Mouse (Mus musculus) hindbrain, embryonic 11.5 days (tissue): ENCODE measurements around the gene Alg9. TPM values are rescaled to one million over a fixed set of nuclear protein-coding genes. Genes with fewer than 3 reads are reported as not detected.

Source experiments
- ATAC-seq: fragments of 200-750 bp; cut with Nextera tagmentation; 2 replicates; pipeline ENCODE4 v1.8.0; 2017; ENCODE audit warnings: mild to moderate bottlenecking, moderate TSS enrichment, moderate library complexity; ENCODE audit not compliant: low FRiP score
- DNase-seq: peaks from one replicate; pipeline ENCODE4 v3.0.0-alpha.2; 2015; ENCODE audit warnings: low spot score
- H3K27ac ChIP-seq: fragments of 300-500 bp; sonication (generic); 2 replicates; pipeline ENCODE4 v1.5.1; 2014; ENCODE audit warnings: mild to moderate bottlenecking, low read depth, low read length
- H3K27me3 ChIP-seq: fragments of 300-500 bp; sonication (generic); 2 replicates; pipeline ENCODE4 v1.6.1; 2014; ENCODE audit warnings: mild to moderate bottlenecking, low read length, moderate library complexity, mixed read lengths; ENCODE audit not compliant: control insufficient read depth, insufficient read depth
- H3K36me3 ChIP-seq: fragments of 300-500 bp; sonication (generic); 2 replicates; pipeline ENCODE4 v1.6.1; 2014; ENCODE audit warnings: mild to moderate bottlenecking, low read length, moderate library complexity, mixed read lengths; ENCODE audit not compliant: control insufficient read depth, insufficient read depth
- H3K4me1 ChIP-seq: fragments of 300-500 bp; sonication (generic); replicated peaks from 2 replicates; pipeline ENCODE4 v1.6.1; 2014; ENCODE audit warnings: low read length, mixed read lengths; ENCODE audit not compliant: control insufficient read depth, insufficient read depth
- H3K4me2 ChIP-seq: fragments of 300-500 bp; sonication (generic); replicated peaks from 2 replicates; pipeline ENCODE4 v1.6.1; 2014; ENCODE audit warnings: mild to moderate bottlenecking, low read depth, low read length
- H3K4me3 ChIP-seq: fragments of 300-500 bp; sonication (generic); 2 replicates; pipeline ENCODE4 v1.5.1; 2014; ENCODE audit warnings: low read depth, low read length
- H3K9ac ChIP-seq: fragments of 300-500 bp; sonication (generic); 2 replicates; pipeline ENCODE4 v1.6.1; 2014; ENCODE audit warnings: low read depth, low read length
- H3K9me3 ChIP-seq: fragments of 300-500 bp; sonication (generic); 2 replicates; pipeline ENCODE4 v1.6.1; 2016; ENCODE audit warnings: low read length; ENCODE audit not compliant: control insufficient read depth
- WGBS: fragments of 180-500 bp; shearing (Covaris S2); extraction: QIAGEN DNeasy Blood & Tissue Kit; methylation state at CpG from one replicate; pipeline ENCODE4 v1.1.7; 2014; 5-methylcytosine and 5-hydroxymethylcytosine counted together
- polyA plus RNA-seq: library from polyadenylated mRNA; unstranded; fragments of >200 nt; fragmentation: Nextera tagmentation; extraction: Ambion mirVana; gene quantifications from 2 replicates; pipeline ENCODE4 v1.2.1, GENCODE M21; 2014

The Alg9 gene
- polyA plus RNA-seq, 1 experiment from 2014 or later: 39.3 TPM

DNA sequence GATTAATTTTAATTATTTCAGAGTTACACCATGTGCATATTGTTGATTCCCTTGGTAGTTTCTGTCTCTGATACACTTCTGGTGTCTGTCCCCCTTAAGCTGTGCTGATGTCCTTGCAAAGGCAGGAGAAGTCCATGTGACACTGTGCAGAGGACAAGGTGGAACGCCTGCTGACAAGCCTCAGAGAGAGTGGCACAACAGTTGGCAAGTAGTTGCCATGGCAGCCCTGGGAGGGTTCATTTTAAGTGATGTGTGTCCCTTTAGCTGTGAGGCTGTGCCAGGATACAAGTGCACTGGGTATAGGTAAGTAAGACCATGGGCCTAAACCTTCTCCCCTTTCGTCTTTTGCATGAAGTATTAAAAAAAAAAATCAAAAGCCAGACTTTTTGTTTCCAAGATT is 4.8 kb upstream of the Alg9 start:
- H3K36me3 ChIP-seq: no peaks in the 10 kb centered on the region
- no peaks in the 10 kb centered on the region for H3K9me3 ChIP-seq
- H3K27me3 ChIP-seq: no peaks in the 10 kb centered on the region
- H3K4me2 ChIP-seq: no peak overlapping the region
- no peak overlapping the region for H3K4me3 ChIP-seq
- H3K4me1 ChIP-seq: peaks cover 4% of the 10 kb centered on the region; the same call in 1 of the 2 replicates
- H3K27ac ChIP-seq: no peak overlapping the region
- H3K9ac ChIP-seq: no peak overlapping the region
- DNase-seq (no peak), ATAC-seq (no peak)
- 80% methylated on average over 2 of the region's 2 CpGs for WGBS

DNA sequence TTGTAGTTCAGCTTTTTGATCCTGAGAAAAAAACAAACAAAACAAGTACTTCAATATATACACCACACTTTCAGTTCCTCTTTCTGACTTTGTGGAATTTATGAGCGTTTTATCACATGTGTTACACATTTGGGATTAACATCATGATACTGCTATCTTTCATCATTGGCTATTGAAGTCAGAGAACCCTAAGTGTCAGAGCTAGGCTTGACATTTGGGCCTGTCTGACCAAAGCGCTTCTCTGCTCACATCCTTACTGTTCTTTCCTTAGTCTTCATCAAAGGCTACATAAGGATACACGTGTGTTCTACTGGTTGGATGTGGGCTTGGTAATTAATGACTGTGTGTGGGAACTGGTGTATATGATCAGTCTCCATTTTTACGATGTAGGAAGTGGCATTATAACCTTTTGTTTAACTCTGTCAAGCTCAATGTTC is 775 bp upstream of the Alg9 start:
- no peak for ATAC-seq
- Histone ChIP-seq H3K9me3 (no peaks in the 10 kb centered on the region), H3K36me3 (no peaks in the 10 kb centered on the region), H3K9ac (no peak overlapping the region), H3K4me3 (no peak overlapping the region), H3K4me1 (0 out of 2 replicates have a peak, but pooled peaks cover 2% of the 10 kb centered on the region), H3K27me3 (no peaks in the 10 kb centered on the region), H3K4me2 (no peak overlapping the region; the same call in 1 of the 2 replicates), H3K27ac (no peak overlapping the region)
- no peak for DNase-seq
- WGBS: 92% methylated on average over 4 of the region's 4 CpGs

DNA sequence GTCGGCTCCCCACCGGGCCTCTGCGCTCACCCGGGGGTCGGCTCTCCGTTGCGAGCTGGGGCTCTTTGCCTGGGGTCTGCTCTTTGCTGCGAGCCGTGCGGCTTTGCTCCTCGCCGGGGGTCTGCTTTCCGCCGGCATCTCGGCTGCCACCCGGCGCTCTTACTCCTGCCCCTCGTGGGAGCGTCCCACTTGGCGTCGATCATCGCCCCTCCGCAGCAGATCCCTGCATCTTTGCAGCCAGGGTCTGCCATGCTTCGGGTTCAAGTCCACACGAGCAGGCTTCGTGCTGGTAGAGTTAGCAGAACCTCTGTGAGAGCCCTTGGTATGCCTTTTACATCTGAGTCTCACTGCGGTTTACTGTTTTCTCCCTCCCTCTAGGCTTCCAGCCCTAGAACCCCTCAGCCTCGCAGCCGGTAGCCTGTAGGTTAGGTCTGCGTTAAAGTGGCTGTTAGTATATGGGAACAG is 875 bp downstream of the Alg9 start:
- under 1% methylated on average over 29 of the region's 30 CpGs for WGBS
- ATAC-seq: peak; percentile 49; the same call in 1 of the 2 replicates
- DNase-seq: peak; percentile 57

DNA sequence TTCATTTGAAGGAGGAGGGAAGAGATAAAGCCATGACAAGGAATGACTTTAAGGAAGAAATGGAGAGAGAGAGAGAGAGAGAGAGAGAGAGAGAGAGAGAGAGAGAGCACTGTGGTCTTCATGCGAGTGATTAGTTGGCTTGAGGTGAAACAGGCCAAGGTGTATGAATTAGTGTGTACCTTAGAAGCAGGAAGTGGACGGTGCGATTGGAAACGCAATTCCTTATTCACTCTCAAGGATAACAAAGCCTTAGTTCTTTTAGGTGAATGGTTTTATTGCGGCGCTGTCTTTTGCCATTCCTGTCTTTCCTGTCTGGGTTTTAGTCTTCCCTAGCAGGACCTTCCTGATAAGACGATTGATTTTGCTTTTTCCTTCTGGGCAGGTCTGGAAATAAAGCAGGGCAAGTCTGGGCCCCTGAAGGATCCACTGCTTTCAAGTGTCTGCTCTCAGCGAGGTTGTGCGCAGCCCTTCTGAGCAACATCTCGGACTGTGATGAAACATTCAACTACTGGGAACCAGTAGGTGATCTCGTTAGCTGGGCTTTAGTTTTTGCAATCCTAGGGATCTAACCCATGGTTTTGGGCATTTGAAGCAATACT is 1.4 kb downstream of the Alg9 start:
- ATAC-seq (no peak), DNase-seq (no peak)
- H3K4me2 ChIP-seq: peak overlapping the region; percentile 58
- no peaks in the 10 kb centered on the region for H3K9me3 ChIP-seq
- H3K27me3 ChIP-seq: no peaks in the 10 kb centered on the region
- H3K4me3 ChIP-seq: peak overlapping the region; percentile 70
- peaks cover under 1% of the 10 kb centered on the region; the same call in 1 of the 2 replicates for H3K36me3 ChIP-seq
- H3K4me1 ChIP-seq: 0 out of 2 replicates have a peak, but pooled peaks cover 2% of the 10 kb centered on the region
- 78% methylated on average over 11 of the region's 11 CpGs for WGBS
- peak overlapping the region; percentile 71 for H3K9ac ChIP-seq
- no peak overlapping the region for H3K27ac ChIP-seq

More for the DNA sequence above, 875 bp downstream of the Alg9 start:
- no peaks in the 10 kb centered on the region for H3K27me3 ChIP-seq
- H3K4me2 ChIP-seq: peak overlapping the region; percentile 58
- H3K4me3 ChIP-seq: peak overlapping the region; percentile 70
- 0 out of 2 replicates have a peak, but pooled peaks cover 2% of the 10 kb centered on the region for H3K4me1 ChIP-seq
- H3K9me3 ChIP-seq: no peaks in the 10 kb centered on the region
- peak overlapping the region; percentile 71 for H3K9ac ChIP-seq
- no peaks in the 10 kb centered on the region for H3K36me3 ChIP-seq
- no peak overlapping the region; the same call in 1 of the 2 replicates for H3K27ac ChIP-seq

DNA sequence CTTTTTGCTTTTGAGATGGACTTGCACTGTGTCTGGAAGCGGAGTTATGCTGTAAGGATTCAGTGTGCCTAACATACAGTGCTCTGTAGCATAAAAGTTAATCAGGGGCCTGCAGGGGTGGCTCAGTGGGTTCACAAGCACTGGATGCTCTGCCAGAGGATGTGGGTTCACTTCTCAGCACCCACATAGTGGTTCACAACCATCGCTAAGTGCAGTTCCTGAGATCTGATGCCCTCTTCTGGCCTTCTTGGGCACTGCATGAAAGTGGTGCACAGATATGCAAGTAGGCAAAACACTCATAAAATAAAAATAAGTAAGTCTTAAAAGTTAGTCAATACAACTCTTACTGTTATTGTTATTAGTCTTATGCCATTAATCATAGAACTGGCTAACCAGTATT is 7.3 kb downstream of the Alg9 start:
- H3K4me2 ChIP-seq: no peak overlapping the region
- H3K4me3 ChIP-seq: no peak overlapping the region
- no peak overlapping the region for H3K9ac ChIP-seq
- ATAC-seq (no peak), DNase-seq (peak; percentile 56)
- H3K9me3 ChIP-seq: no peaks in the 10 kb centered on the region
- H3K4me1 ChIP-seq: no peaks in the 10 kb centered on the region
- H3K27ac ChIP-seq: no peak overlapping the region
- H3K27me3 ChIP-seq: no peaks in the 10 kb centered on the region
- 80% methylated on average over 2 of the region's 2 CpGs for WGBS
- H3K36me3 ChIP-seq: peaks cover 4% of the 10 kb centered on the region

DNA sequence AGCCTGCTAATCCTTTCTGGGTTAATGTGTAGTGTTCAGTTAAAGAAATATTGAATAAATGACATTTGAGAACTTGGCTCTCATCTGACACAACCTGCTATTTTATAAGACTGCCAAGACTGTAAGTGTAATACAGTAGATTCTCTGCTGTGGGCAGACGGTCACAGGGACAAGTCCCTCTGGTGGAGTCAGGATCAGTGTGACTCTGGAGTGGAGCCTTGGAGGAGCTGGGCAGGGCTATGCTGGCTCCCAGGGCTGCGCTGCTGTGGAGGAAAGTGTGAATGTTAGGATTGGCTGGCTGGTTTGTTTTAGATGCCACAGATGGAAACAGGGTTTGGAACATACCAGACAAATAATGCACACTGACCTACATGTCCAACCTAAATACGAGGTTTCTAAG is 20.4 kb downstream of the Alg9 start:
- H3K9me3 ChIP-seq: no peaks in the 10 kb centered on the region
- ATAC-seq (no peak), DNase-seq (no peak)
- H3K4me1 ChIP-seq: no peaks in the 10 kb centered on the region
- no peak overlapping the region for H3K4me3 ChIP-seq
- H3K27ac ChIP-seq: no peak overlapping the region
- H3K36me3 ChIP-seq: peaks cover 5% of the 10 kb centered on the region; the same call in 1 of the 2 replicates
- no peak overlapping the region for H3K4me2 ChIP-seq
- no peak overlapping the region for H3K9ac ChIP-seq
- no peaks in the 10 kb centered on the region for H3K27me3 ChIP-seq
- 92% methylated on average over 3 of the region's 3 CpGs for WGBS

DNA sequence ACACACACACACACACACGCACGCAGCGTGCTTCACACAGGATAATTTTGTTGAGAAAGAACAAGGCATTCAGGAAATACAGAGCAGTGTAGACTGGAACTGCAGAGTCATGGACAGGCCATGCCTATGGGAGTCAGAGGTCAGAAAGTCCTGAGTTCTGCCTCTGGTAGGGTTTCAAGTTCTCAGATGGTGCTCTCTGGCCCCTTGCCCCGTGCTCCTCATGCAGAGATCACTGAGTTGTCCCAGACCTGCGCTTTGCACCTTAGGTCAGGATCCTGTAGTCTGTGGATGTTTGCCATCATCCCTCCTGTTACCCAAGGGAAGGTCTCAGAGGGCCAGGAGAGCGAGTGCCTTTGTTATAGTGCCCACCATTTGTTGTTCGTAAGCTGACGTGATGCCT is 22.0 kb downstream of the Alg9 start:
- H3K27ac ChIP-seq: no peak overlapping the region
- H3K27me3 ChIP-seq: no peaks in the 10 kb centered on the region
- 93% methylated on average over 8 of the region's 8 CpGs for WGBS
- DNase-seq (no peak), ATAC-seq (no peak)
- H3K9me3 ChIP-seq: no peaks in the 10 kb centered on the region
- no peaks in the 10 kb centered on the region for H3K4me1 ChIP-seq
- no peak overlapping the region for H3K4me3 ChIP-seq
- peaks cover 2% of the 10 kb centered on the region; the same call in 1 of the 2 replicates for H3K36me3 ChIP-seq
- H3K4me2 ChIP-seq: no peak overlapping the region
- no peak overlapping the region for H3K9ac ChIP-seq

DNA sequence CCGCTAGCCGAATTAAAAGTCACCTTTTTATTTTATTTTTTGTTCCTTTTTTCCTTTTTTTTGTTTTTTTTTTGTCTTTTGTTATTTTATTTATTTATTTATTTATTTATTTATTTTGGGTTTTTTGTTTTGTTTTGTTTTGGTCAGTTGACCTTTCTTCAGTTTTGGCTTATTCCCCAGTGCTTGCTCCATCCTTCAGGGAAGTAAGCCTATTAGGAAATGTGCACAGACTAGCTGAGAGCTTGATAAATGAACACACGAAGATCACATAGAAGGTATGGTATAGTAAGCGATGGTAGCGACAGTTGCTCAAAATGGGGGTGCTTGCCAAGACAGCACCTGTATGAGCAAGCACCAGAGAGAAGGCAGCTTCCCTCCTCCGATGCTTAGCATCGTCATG is 22.8 kb downstream of the Alg9 start:
- DNase-seq (no peak), ATAC-seq (no peak)
- 96% methylated on average over 7 of the region's 7 CpGs for WGBS
- no peaks in the 10 kb centered on the region for H3K27me3 ChIP-seq
- no peaks in the 10 kb centered on the region for H3K4me1 ChIP-seq
- H3K9me3 ChIP-seq: no peaks in the 10 kb centered on the region
- H3K4me2 ChIP-seq: no peak overlapping the region
- H3K27ac ChIP-seq: no peak overlapping the region
- no peak overlapping the region for H3K4me3 ChIP-seq
- no peak overlapping the region for H3K9ac ChIP-seq
- H3K36me3 ChIP-seq: 0 out of 2 replicates have a peak, but pooled peaks cover 1% of the 10 kb centered on the region

DNA sequence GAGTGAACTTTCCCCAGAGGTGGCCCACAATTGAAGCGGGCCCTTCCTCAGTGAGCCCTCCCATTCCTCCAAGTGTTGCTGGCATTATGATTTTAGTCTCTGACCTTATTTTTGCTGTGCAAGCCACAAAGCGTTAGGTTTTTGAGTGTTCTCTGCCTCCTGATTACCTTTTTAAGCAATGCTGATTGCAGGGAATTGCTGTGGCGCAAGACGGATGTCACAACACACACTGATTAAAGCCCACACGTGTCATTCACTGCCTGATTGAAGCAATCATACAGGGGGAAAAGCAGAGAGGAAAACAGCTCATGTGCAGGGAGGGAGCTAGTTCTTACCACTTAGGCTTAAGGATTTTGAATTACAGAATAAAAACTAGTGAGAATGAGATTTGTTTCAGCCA is 23.5 kb downstream of the Alg9 start:
- Histone ChIP-seq H3K27ac (no peak overlapping the region), H3K4me1 (no peaks in the 10 kb centered on the region), H3K4me3 (no peak overlapping the region), H3K27me3 (no peaks in the 10 kb centered on the region), H3K9ac (no peak overlapping the region), H3K36me3 (no peaks in the 10 kb centered on the region), H3K9me3 (no peaks in the 10 kb centered on the region), H3K4me2 (no peak overlapping the region)
- ATAC-seq (no peak), DNase-seq (no peak)
- WGBS: 91% methylated on average over 5 of the region's 5 CpGs
